In the genomic region with DNA sequence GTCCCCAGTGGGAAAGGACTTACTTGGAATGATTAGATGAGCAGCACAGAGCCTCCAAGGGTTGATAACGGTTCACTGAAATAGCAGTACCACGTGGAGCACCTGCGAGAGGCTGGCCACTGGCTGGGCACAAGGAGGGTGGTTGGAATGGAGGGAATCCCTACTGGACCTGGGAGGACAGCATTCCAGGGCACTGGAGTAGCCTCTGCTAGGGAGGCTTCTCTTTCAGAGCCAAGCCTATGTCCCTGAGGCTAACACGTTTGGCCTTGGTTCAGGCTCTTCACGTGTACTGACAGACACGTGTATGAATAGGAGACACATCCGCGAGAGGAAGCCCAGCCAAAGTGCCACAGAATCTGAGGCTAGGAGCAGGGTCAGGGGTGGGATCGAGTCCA, we compare ENCODE assay signal across 17 mouse cellular contexts. TPM values are rescaled to one million over a fixed set of nuclear protein-coding genes. Genes with fewer than 3 reads are reported as not detected.
DNase-seq lines count a peak whose midpoint lies in the region; ATAC-seq lines count a peak whose summit lies in the region.
"Had no signal": no experiment of that assay in that cellular context is flagged by ENCODE, and none has a peak within 500 bp of the region (broad histone marks: within the 10 kb centered on the region; RNA-seq: fewer than 3 reads in every experiment).

No protein-coding gene starts in this region.

- peak; percentile 75 for DNase-seq in adrenal gland, adult 2 months
- DNase-seq in adrenal gland, postnatal 4 days (ENCODE audit: low spot score in 2 of 2): no peak
- DNase-seq in liver, embryonic 11.5 days (ENCODE audit: low spot score): no peak
- DNase-seq in liver: no peak
- DNase-seq in adrenal gland, adult 8-10 months: peak; percentile 61
- DNase-seq in liver, embryonic 13.5 days: no peak
- DNase-seq in right cerebral cortex, postnatal 14 days: no peak
- DNase-seq in midbrain, embryonic 11.5 days (ENCODE audit: low spot score, missing footprints): no peak
- DNase-seq: cerebellum, adult 11-12 months; midbrain, embryonic 14.5 days; thymus, postnatal 25 days had no signal

- H3K27ac ChIP-seq in liver, embryonic 11.5 days (ENCODE audit: low read depth, low read length): no peak overlapping the region
- no peak overlapping the region for H3K27ac ChIP-seq in liver, embryonic 13.5 days
- H3K27ac ChIP-seq in midbrain, embryonic 11.5 days (ENCODE audit: low read depth, low read length): no peak overlapping the region
- H3K27ac ChIP-seq: embryonic facial prominence, embryonic 10.5 days; limb, embryonic 15.5 days; neural tube, embryonic 15.5 days had no signal

- peaks cover 53% of the 10 kb centered on the region for H3K27me3 ChIP-seq in liver, embryonic 11.5 days (replicated peaks; ENCODE audit: control insufficient read depth, insufficient read depth, low read length)
- peaks cover 57% of the 10 kb centered on the region for H3K27me3 ChIP-seq in liver, embryonic 13.5 days
- peaks cover 24% of the 10 kb centered on the region for H3K27me3 ChIP-seq in midbrain, embryonic 11.5 days (ENCODE audit: control insufficient read depth, insufficient read depth, low read length)

- no peak overlapping the region for H3K9ac ChIP-seq in liver, embryonic 11.5 days (ENCODE audit: low read depth, low read length)
- no peak overlapping the region for H3K9ac ChIP-seq in liver, embryonic 13.5 days
- H3K9ac ChIP-seq in midbrain, embryonic 11.5 days (ENCODE audit: low read length): no peak overlapping the region
- H3K9ac ChIP-seq: heart, embryonic 12.5 days; limb, embryonic 15.5 days; neural tube, embryonic 15.5 days had no signal

- H3K4me2 ChIP-seq in liver, embryonic 11.5 days: peak overlapping the region; percentile 16; the same call in 1 of the 2 replicates
- peak overlapping the region; percentile 6; the same call in 1 of the 2 replicates for H3K4me2 ChIP-seq in liver, embryonic 13.5 days
- H3K4me2 ChIP-seq in midbrain, embryonic 11.5 days: no peak overlapping the region
- H3K4me2 ChIP-seq: heart, embryonic 12.5 days; limb, embryonic 15.5 days; neural tube, embryonic 15.5 days had no signal

- H3K4me1 ChIP-seq in liver, embryonic 11.5 days (replicated peaks; ENCODE audit: control insufficient read depth, insufficient read depth, low read length): peaks cover 25% of the 10 kb centered on the region
- peaks cover 60% of the 10 kb centered on the region for H3K4me1 ChIP-seq in liver, embryonic 13.5 days (replicated peaks)
- H3K4me1 ChIP-seq in midbrain, embryonic 11.5 days (ENCODE audit: control insufficient read depth, insufficient read depth, low read length): peaks cover 10% of the 10 kb centered on the region

- H3K36me3 ChIP-seq in liver, embryonic 11.5 days (ENCODE audit: control insufficient read depth, insufficient read depth, low read length): no peaks in the 10 kb centered on the region
- H3K36me3 ChIP-seq in liver, embryonic 13.5 days: no peaks in the 10 kb centered on the region
- H3K36me3 ChIP-seq in midbrain, embryonic 11.5 days (ENCODE audit: control insufficient read depth, insufficient read depth, low read length): no peaks in the 10 kb centered on the region
- H3K36me3 ChIP-seq: embryonic facial prominence, embryonic 10.5 days; heart, embryonic 12.5 days; limb, embryonic 15.5 days; neural tube, embryonic 15.5 days had no signal

- no peak overlapping the region for H3K4me3 ChIP-seq in liver, embryonic 11.5 days (ENCODE audit: low read depth, low read length)
- H3K4me3 ChIP-seq in liver, embryonic 13.5 days (replicated peaks): no peak overlapping the region
- H3K4me3 ChIP-seq in midbrain, embryonic 11.5 days (ENCODE audit: low read depth, low read length): no peak overlapping the region
- H3K4me3 ChIP-seq: embryonic facial prominence, embryonic 10.5 days; heart, embryonic 12.5 days; limb, embryonic 15.5 days; myocyte; neural tube, embryonic 15.5 days had no signal

- no peak for ATAC-seq in liver, embryonic 11.5 days (replicated peaks; ENCODE audit: low FRiP score)
- ATAC-seq in liver, embryonic 13.5 days (ENCODE audit: low read depth): peak; percentile 14
- ATAC-seq in midbrain, embryonic 11.5 days (ENCODE audit: low FRiP score): no peak
- ATAC-seq: forebrain, embryonic 14.5 days had no signal

- WGBS in liver, embryonic 11.5 days: 61% methylated on average over 9 of the region's 9 CpGs
- 56% methylated on average over 9 of the region's 9 CpGs for WGBS in liver, embryonic 13.5 days (ENCODE audit: insufficient replicate concordance)
- 70% methylated on average over 9 of the region's 9 CpGs for WGBS in midbrain, embryonic 11.5 days

- no peaks in the 10 kb centered on the region for H3K9me3 ChIP-seq in liver, embryonic 11.5 days (ENCODE audit: control insufficient read depth, low read length)
- no peaks in the 10 kb centered on the region for H3K9me3 ChIP-seq in liver, embryonic 13.5 days (replicated peaks)
- H3K9me3 ChIP-seq in midbrain, embryonic 11.5 days (ENCODE audit: control insufficient read depth, low read length): no peaks in the 10 kb centered on the region
- H3K9me3 ChIP-seq: embryonic facial prominence, embryonic 10.5 days; heart, embryonic 12.5 days; limb, embryonic 15.5 days; neural tube, embryonic 15.5 days had no signal

RNA-seq across cellular contexts. Expression of a gene that starts 2.2 kb away (rescaled TPM):
- 1 to 10 TPM; 3.1 to 5.4 TPM for total RNA-seq in adrenal gland, adult 2 months (2021)
- 5.7 and 6.9 TPM in 2 replicates for polyA plus RNA-seq in adrenal gland, adult 2 months (2012; rRNA removed)
- 1 to 10 TPM; 2.4 to 6.2 TPM for total RNA-seq in adrenal gland, postnatal 4 days (2021)
- 1.9 and 2.2 TPM in 2 replicates for polyA plus RNA-seq in liver, embryonic 11.5 days (2014; fragmentation: Nextera tagmentation; extraction: Ambion mirVana)
- total RNA-seq in adrenal gland, adult 8-10 months (2022): 1 to 10 TPM; 1.8 to 4.4 (median 3.3) TPM
- polyA plus RNA-seq in liver, embryonic 13.5 days (2015; fragmentation: Nextera tagmentation; extraction: Ambion mirVana): 1.3 and 1.5 TPM in 2 replicates
- polyA plus RNA-seq in midbrain, embryonic 11.5 days (2014; fragmentation: Nextera tagmentation; extraction: Ambion mirVana): 0.64 and 0.88 TPM in 2 replicates

RNA-seq across cellular contexts. Expression of a gene that starts 18.5 kb away (rescaled TPM):
- total RNA-seq in adrenal gland, adult 2 months (2021): 10 to 100 TPM in 1 of 2 experiments, 1 to 10 TPM in 1; 8.5 to 11.3 TPM
- 24.1 and 24.6 TPM in 2 replicates for polyA plus RNA-seq in adrenal gland, adult 2 months (2012; rRNA removed)
- 10 to 100 TPM; 13.1 to 13.4 TPM for total RNA-seq in adrenal gland, postnatal 4 days (2021)
- 15.0 and 17.0 TPM in 2 replicates for polyA plus RNA-seq in liver, embryonic 11.5 days (2014; fragmentation: Nextera tagmentation; extraction: Ambion mirVana)
- total RNA-seq in adrenal gland, adult 8-10 months (2022): 10 to 100 TPM; 13.7 to 15.1 (median 14.1) TPM
- 10.9 and 11.2 TPM in 2 replicates for polyA plus RNA-seq in liver, embryonic 13.5 days (2015; fragmentation: Nextera tagmentation; extraction: Ambion mirVana)
- 85.9 and 96.4 TPM in 2 replicates for polyA plus RNA-seq in midbrain, embryonic 11.5 days (2014; fragmentation: Nextera tagmentation; extraction: Ambion mirVana)

Comparison
In these comparisons a context has a peak if more than half of its experiments do, and no peak if none do; other contexts are left out.
1. DNase-seq: peak in adrenal gland, adult 2 months (single experiment) and adrenal gland, adult 8-10 months (single experiment); none in adrenal gland, postnatal 4 days (0 of 2), liver, embryonic 11.5 days (single experiment), liver (single experiment), liver, embryonic 13.5 days (single experiment), right cerebral cortex, postnatal 14 days (single experiment) and midbrain, embryonic 11.5 days (single experiment).